Mouse (Mus musculus): ENCODE data around the gene Map2. TPM values are rescaled to one million over a fixed set of nuclear protein-coding genes. Genes with fewer than 3 reads are reported as not detected.

Map2 gene
- polyA plus RNA-seq, 1 experiment from 2014 or later = 12.7 TPM

- no peaks in the 10 kb centered on the region for H3K36me3 ChIP-seq (ENCODE audit: control insufficient read depth, insufficient read depth, low read length)
- no peak overlapping the region for H3K4me2 ChIP-seq (ENCODE audit: low read length)
- H3K9me3 ChIP-seq (ENCODE audit: control insufficient read depth, low read length) = no peaks in the 10 kb centered on the region
- no peak overlapping the region for H3K27ac ChIP-seq (ENCODE audit: low read depth)
- no peaks in the 10 kb centered on the region for H3K4me1 ChIP-seq (replicated peaks; ENCODE audit: control insufficient read depth, insufficient read depth, low read length)
- ATAC-seq (replicated peaks; ENCODE audit: low FRiP score, low TSS enrichment, low read depth) (no peak), DNase-seq (ENCODE audit: low spot score) (no peak)
- H3K4me3 ChIP-seq (ENCODE audit: low read depth, low read length) = no peak overlapping the region
- no peak overlapping the region for H3K9ac ChIP-seq (ENCODE audit: low read length)
- WGBS = 74% methylated on average over 6 of the region's 6 CpGs
- H3K27me3 ChIP-seq (replicated peaks; ENCODE audit: control insufficient read depth, insufficient read depth, low read length) = no peaks in the 10 kb centered on the region
Observed at GRCm38 (mm10) chr1:66299376-66299775, 124.3 kb downstream of the Map2 start.

- H3K4me2 ChIP-seq (ENCODE audit: low read length) = no peak overlapping the region
- DNase-seq (ENCODE audit: low spot score) (no peak), ATAC-seq (replicated peaks; ENCODE audit: low FRiP score, low TSS enrichment, low read depth) (no peak)
- H3K36me3 ChIP-seq (ENCODE audit: control insufficient read depth, insufficient read depth, low read length) = no peaks in the 10 kb centered on the region
- H3K27me3 ChIP-seq (replicated peaks; ENCODE audit: control insufficient read depth, insufficient read depth, low read length) = no peaks in the 10 kb centered on the region
- no peaks in the 10 kb centered on the region for H3K9me3 ChIP-seq (ENCODE audit: control insufficient read depth, low read length)
- no peak overlapping the region for H3K9ac ChIP-seq (ENCODE audit: low read length)
- no peak overlapping the region for H3K4me3 ChIP-seq (ENCODE audit: low read depth, low read length)
- 78% methylated on average over 2 of the region's 2 CpGs for WGBS
- H3K4me1 ChIP-seq (replicated peaks; ENCODE audit: control insufficient read depth, insufficient read depth, low read length) = no peaks in the 10 kb centered on the region
- H3K27ac ChIP-seq (ENCODE audit: low read depth) = no peak overlapping the region
Observed at GRCm38 (mm10) chr1:66320378-66321135, 145.5 kb downstream of the Map2 start.

GRCm38 (mm10) chr1:66321136-66321502 lies 146.0 kb downstream of the Map2 start:
- DNase-seq (ENCODE audit: low spot score) = no peak
- Histone ChIP-seq H3K36me3 (ENCODE audit: control insufficient read depth, insufficient read depth, low read length) (no peaks in the 10 kb centered on the region), H3K27ac (ENCODE audit: low read depth) (no peak overlapping the region), H3K9me3 (ENCODE audit: control insufficient read depth, low read length) (no peaks in the 10 kb centered on the region), H3K4me2 (ENCODE audit: low read length) (no peak overlapping the region), H3K4me1 (replicated peaks; ENCODE audit: control insufficient read depth, insufficient read depth, low read length) (no peaks in the 10 kb centered on the region), H3K27me3 (replicated peaks; ENCODE audit: control insufficient read depth, insufficient read depth, low read length) (no peaks in the 10 kb centered on the region), H3K9ac (ENCODE audit: low read length) (no peak overlapping the region), H3K4me3 (ENCODE audit: low read depth, low read length) (no peak overlapping the region)
- WGBS = 48% methylated on average over 1 of the region's 1 CpGs
- ATAC-seq (replicated peaks; ENCODE audit: low FRiP score, low TSS enrichment, low read depth) = no peak

GRCm38 (mm10) chr1:66321631-66322142 lies 146.6 kb downstream of the Map2 start:
- no peak for ATAC-seq (replicated peaks; ENCODE audit: low FRiP score, low TSS enrichment, low read depth)
- DNase-seq (ENCODE audit: low spot score) = no peak
- Histone ChIP-seq H3K9me3 (ENCODE audit: control insufficient read depth, low read length) (no peaks in the 10 kb centered on the region), H3K36me3 (ENCODE audit: control insufficient read depth, insufficient read depth, low read length) (no peaks in the 10 kb centered on the region), H3K4me2 (ENCODE audit: low read length) (no peak overlapping the region), H3K27ac (ENCODE audit: low read depth) (no peak overlapping the region), H3K4me1 (replicated peaks; ENCODE audit: control insufficient read depth, insufficient read depth, low read length) (no peaks in the 10 kb centered on the region), H3K27me3 (replicated peaks; ENCODE audit: control insufficient read depth, insufficient read depth, low read length) (no peaks in the 10 kb centered on the region), H3K4me3 (ENCODE audit: low read depth, low read length) (no peak overlapping the region), H3K9ac (ENCODE audit: low read length) (no peak overlapping the region)
- 60% methylated on average over 15 of the region's 15 CpGs for WGBS

GRCm38 (mm10) chr1:66323461-66323860 lies 148.4 kb downstream of the Map2 start:
- no peak overlapping the region for H3K4me3 ChIP-seq (ENCODE audit: low read depth, low read length)
- no peak for DNase-seq (ENCODE audit: low spot score)
- ATAC-seq (replicated peaks; ENCODE audit: low FRiP score, low TSS enrichment, low read depth) = no peak
- no peaks in the 10 kb centered on the region for H3K9me3 ChIP-seq (ENCODE audit: control insufficient read depth, low read length)
- no peaks in the 10 kb centered on the region for H3K4me1 ChIP-seq (replicated peaks; ENCODE audit: control insufficient read depth, insufficient read depth, low read length)
- no peaks in the 10 kb centered on the region for H3K27me3 ChIP-seq (replicated peaks; ENCODE audit: control insufficient read depth, insufficient read depth, low read length)
- H3K36me3 ChIP-seq (ENCODE audit: control insufficient read depth, insufficient read depth, low read length) = no peaks in the 10 kb centered on the region
- H3K4me2 ChIP-seq (ENCODE audit: low read length) = no peak overlapping the region
- H3K9ac ChIP-seq (ENCODE audit: low read length) = no peak overlapping the region
- H3K27ac ChIP-seq (ENCODE audit: low read depth) = no peak overlapping the region
- 84% methylated on average over 9 of the region's 9 CpGs for WGBS

GRCm38 (mm10) chr1:66324951-66325350 lies 149.9 kb downstream of the Map2 start:
- Histone ChIP-seq H3K36me3 (ENCODE audit: control insufficient read depth, insufficient read depth, low read length) (no peaks in the 10 kb centered on the region), H3K4me1 (replicated peaks; ENCODE audit: control insufficient read depth, insufficient read depth, low read length) (no peaks in the 10 kb centered on the region), H3K4me2 (ENCODE audit: low read length) (no peak overlapping the region), H3K9me3 (ENCODE audit: control insufficient read depth, low read length) (no peaks in the 10 kb centered on the region), H3K4me3 (ENCODE audit: low read depth, low read length) (no peak overlapping the region), H3K27me3 (replicated peaks; ENCODE audit: control insufficient read depth, insufficient read depth, low read length) (no peaks in the 10 kb centered on the region), H3K27ac (ENCODE audit: low read depth) (no peak overlapping the region), H3K9ac (ENCODE audit: low read length) (no peak overlapping the region)
- DNase-seq (ENCODE audit: low spot score) (no peak), ATAC-seq (replicated peaks; ENCODE audit: low FRiP score, low TSS enrichment, low read depth) (no peak)

- H3K27me3 ChIP-seq (replicated peaks; ENCODE audit: control insufficient read depth, insufficient read depth, low read length) = no peaks in the 10 kb centered on the region
- no peaks in the 10 kb centered on the region for H3K9me3 ChIP-seq (ENCODE audit: control insufficient read depth, low read length)
- WGBS = 75% methylated on average over 6 of the region's 6 CpGs
- no peak overlapping the region for H3K4me2 ChIP-seq (ENCODE audit: low read length)
- H3K27ac ChIP-seq (ENCODE audit: low read depth) = no peak overlapping the region
- no peak overlapping the region for H3K4me3 ChIP-seq (ENCODE audit: low read depth, low read length)
- H3K4me1 ChIP-seq (replicated peaks; ENCODE audit: control insufficient read depth, insufficient read depth, low read length) = no peaks in the 10 kb centered on the region
- no peaks in the 10 kb centered on the region for H3K36me3 ChIP-seq (ENCODE audit: control insufficient read depth, insufficient read depth, low read length)
- H3K9ac ChIP-seq (ENCODE audit: low read length) = no peak overlapping the region
- DNase-seq (ENCODE audit: low spot score) = no peak
- no peak for ATAC-seq (replicated peaks; ENCODE audit: low FRiP score, low TSS enrichment, low read depth)
Observed at GRCm38 (mm10) chr1:66328996-66329395, 153.9 kb downstream of the Map2 start.

- H3K27me3 ChIP-seq (replicated peaks; ENCODE audit: control insufficient read depth, insufficient read depth, low read length) = no peaks in the 10 kb centered on the region
- no peak overlapping the region for H3K4me2 ChIP-seq (ENCODE audit: low read length)
- H3K4me1 ChIP-seq (replicated peaks; ENCODE audit: control insufficient read depth, insufficient read depth, low read length) = no peaks in the 10 kb centered on the region
- no peak overlapping the region for H3K4me3 ChIP-seq (ENCODE audit: low read depth, low read length)
- H3K36me3 ChIP-seq (ENCODE audit: control insufficient read depth, insufficient read depth, low read length) = no peaks in the 10 kb centered on the region
- ATAC-seq (replicated peaks; ENCODE audit: low FRiP score, low TSS enrichment, low read depth) = no peak
- DNase-seq (ENCODE audit: low spot score) = no peak
- no peak overlapping the region for H3K27ac ChIP-seq (ENCODE audit: low read depth)
- H3K9me3 ChIP-seq (ENCODE audit: control insufficient read depth, low read length) = no peaks in the 10 kb centered on the region
- H3K9ac ChIP-seq (ENCODE audit: low read length) = no peak overlapping the region
Observed at GRCm38 (mm10) chr1:66329534-66329933, 154.5 kb downstream of the Map2 start.

GRCm38 (mm10) chr1:66335724-66336284 lies 160.7 kb downstream of the Map2 start:
- Histone ChIP-seq H3K27ac (ENCODE audit: low read depth) (no peak overlapping the region), H3K4me2 (ENCODE audit: low read length) (no peak overlapping the region), H3K4me1 (replicated peaks; ENCODE audit: control insufficient read depth, insufficient read depth, low read length) (no peaks in the 10 kb centered on the region), H3K9me3 (ENCODE audit: control insufficient read depth, low read length) (no peaks in the 10 kb centered on the region), H3K36me3 (ENCODE audit: control insufficient read depth, insufficient read depth, low read length) (no peaks in the 10 kb centered on the region), H3K4me3 (ENCODE audit: low read depth, low read length) (no peak overlapping the region), H3K9ac (ENCODE audit: low read length) (no peak overlapping the region), H3K27me3 (replicated peaks; ENCODE audit: control insufficient read depth, insufficient read depth, low read length) (no peaks in the 10 kb centered on the region)
- WGBS = 78% methylated on average over 2 of the region's 2 CpGs
- DNase-seq (ENCODE audit: low spot score) (no peak), ATAC-seq (replicated peaks; ENCODE audit: low FRiP score, low TSS enrichment, low read depth) (no peak)
